Mouse (Mus musculus) thymus, adult 2 months (tissue): ENCODE data around the gene Rab6b. TPM values are rescaled to one million over a fixed set of nuclear protein-coding genes. Genes with fewer than 3 reads are reported as not detected.
"Not testable (repeated sequence)": the region's sequence is repeated elsewhere in the genome, so short reads cannot be mapped to it uniquely, and the experiment has no call there.

Experiments
- DNase-seq: peaks from one replicate; pipeline ENCODE4 v3.0.0; 2021
- H3K27ac ChIP-seq: fragments of 200-500 bp; 2 replicates; pipeline ENCODE4 v1.5.1; 2012; ENCODE audit warnings: low read length, control low read depth; ENCODE audit not compliant: control insufficient read depth, insufficient read depth
- H3K27me3 ChIP-seq: fragments of 200-500 bp; 2 replicates; pipeline ENCODE4 v1.6.1; 2012; ENCODE audit warnings: mild to moderate bottlenecking, low read length, moderate library complexity, mixed read lengths; ENCODE audit not compliant: control insufficient read depth, insufficient read depth
- H3K36me3 ChIP-seq: fragments of 200-500 bp; 2 replicates; pipeline ENCODE4 v1.6.1; 2012; ENCODE audit warnings: mild to moderate bottlenecking, low read length, moderate library complexity; ENCODE audit not compliant: control insufficient read depth, insufficient read depth
- H3K4me1 ChIP-seq: fragments of 200-500 bp; replicated peaks from 2 replicates; pipeline ENCODE4 v1.6.1; 2012; ENCODE audit warnings: low read length; ENCODE audit not compliant: control insufficient read depth, insufficient read depth
- H3K4me3 ChIP-seq: fragments of 200-500 bp; 2 replicates; pipeline ENCODE4 v1.5.1; 2012; ENCODE audit warnings: mild to moderate bottlenecking, low read length, control low read depth, moderate library complexity; ENCODE audit not compliant: control insufficient read depth, insufficient read depth
- CTCF ChIP-seq: fragments of 200-500 bp; IDR thresholded peaks from 2 replicates; pipeline ENCODE4 v1.5.1; 2012; ENCODE audit warnings: mild to moderate bottlenecking, control low read depth, low read length, moderate library complexity, borderline replicate concordance; ENCODE audit not compliant: control insufficient read depth, poor library complexity, insufficient read depth; ENCODE audit errors: extremely low read depth
- POLR2A ChIP-seq: fragments of 200-500 bp; IDR thresholded peaks from 2 replicates; pipeline ENCODE4 v1.6.1; 2012; ENCODE audit warnings: mild to moderate bottlenecking, low read length, control low read depth, moderate library complexity; ENCODE audit not compliant: control insufficient read depth, poor library complexity, insufficient read depth; ENCODE audit errors: extremely low read depth
- WGBS: fragments of 180-500 bp; shearing (Covaris S2); methylation state at CpG from one replicate; pipeline ENCODE4 v1.1.7; 2018; 5-methylcytosine and 5-hydroxymethylcytosine counted together
- polyA plus RNA-seq: library from polyadenylated mRNA; depleted of rRNA; stranded (reverse); fragments of >200 nt; gene quantifications from 2 replicates; pipeline ENCODE4 v1.2.3, GENCODE M21; 2012

Rab6b gene
- polyA plus RNA-seq, 1 experiment = 4.7 TPM

DNA sequence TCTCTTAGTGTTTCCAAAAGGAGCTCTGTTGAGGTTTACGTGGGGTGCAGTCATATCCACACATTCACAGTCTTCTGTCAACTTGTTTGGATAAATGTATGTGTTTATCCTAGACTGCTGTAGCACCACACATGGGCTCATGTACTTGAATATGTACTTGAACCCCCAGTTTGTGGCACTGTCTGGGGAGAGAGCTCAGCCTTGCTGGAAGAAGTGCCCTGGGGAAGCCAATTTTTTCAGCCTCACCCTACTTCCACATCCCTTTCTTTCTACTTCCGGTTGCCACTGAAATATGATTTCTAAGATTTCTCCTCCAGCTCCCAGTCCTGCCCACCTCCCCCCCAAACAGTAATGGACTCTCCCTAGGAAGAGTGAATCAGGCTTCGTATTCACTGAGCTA lies 17.9 kb upstream of the Rab6b start:
- 72% methylated on average over 3 of the region's 3 CpGs for WGBS
- Histone ChIP-seq H3K27me3 (no peaks in the 10 kb centered on the region), H3K27ac (no peak overlapping the region), H3K36me3 (no peaks in the 10 kb centered on the region), H3K4me3 (no peak overlapping the region), H3K4me1 (peaks cover 4% of the 10 kb centered on the region; the same call in 1 of the 2 replicates)
- no peak for DNase-seq
- TF ChIP-seq POLR2A (no peak), CTCF (no peak)

DNA sequence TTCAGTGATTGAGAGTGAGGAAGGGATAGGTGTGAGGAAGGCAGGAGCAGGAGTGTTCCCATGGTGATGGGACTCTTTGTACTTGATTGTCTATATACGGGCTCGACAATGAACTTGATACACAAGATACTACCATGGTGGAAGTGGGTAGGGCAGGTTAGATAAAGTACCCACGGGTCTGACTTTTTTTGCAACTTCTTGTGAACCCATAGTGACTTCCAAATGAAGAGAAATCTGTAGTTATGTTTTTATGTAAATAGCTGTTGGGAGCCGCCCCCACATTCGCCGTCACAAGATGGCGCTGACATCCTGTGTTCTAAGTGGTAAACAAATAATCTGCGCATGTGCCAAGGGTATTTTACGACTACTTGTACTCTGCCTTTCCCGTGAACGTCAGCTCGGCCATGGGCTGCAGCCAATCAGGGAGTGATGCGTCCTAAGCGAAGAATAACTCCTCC lies 3.2 kb upstream of the Rab6b start:
- H3K4me3 ChIP-seq, H3K36me3 ChIP-seq, H3K27me3 ChIP-seq, DNase-seq: not testable (repeated sequence)
- H3K4me1 ChIP-seq = peaks cover 31% of the 10 kb centered on the region
- peak overlapping the region; percentile 88 for H3K27ac ChIP-seq
- 11% methylated on average over 8 of the region's 14 CpGs for WGBS

DNA sequence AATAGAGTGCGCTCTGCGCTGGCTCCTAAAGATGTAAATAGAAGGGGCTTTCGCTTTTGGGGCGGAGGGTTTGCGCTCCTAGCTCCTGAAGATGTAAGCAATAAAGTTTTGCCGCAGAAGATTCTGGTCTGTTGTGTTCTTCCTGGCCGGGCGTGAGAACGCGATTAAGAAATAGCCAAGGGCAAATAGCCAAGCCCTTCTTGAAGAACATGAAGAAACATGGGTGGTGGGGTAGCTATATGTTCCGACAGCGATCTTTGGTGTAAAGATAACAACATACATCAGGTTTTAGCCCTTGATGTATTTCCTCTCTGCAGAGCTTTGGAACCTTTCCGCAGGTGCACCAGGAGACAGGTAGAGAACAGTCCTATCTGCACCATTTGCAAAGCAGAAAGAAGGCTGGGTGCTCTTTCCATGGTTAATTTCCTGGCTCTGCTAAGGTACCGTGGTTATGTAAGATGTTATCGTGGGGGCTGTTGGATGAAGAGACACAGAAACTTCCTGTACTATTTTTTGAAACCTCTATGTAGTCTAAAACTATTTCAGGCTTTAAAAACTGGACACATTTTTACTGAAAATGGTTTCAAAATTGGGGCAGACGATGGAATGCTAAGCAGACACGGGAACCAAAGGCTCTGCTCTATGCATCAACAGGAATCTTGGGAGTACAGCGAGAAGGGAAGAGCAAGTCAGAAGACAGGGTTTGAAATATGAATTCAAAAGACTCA lies 2.5 kb upstream of the Rab6b start:
- DNase-seq = no peak
- H3K36me3 ChIP-seq = no peaks in the 10 kb centered on the region
- TF ChIP-seq POLR2A = no peak
- no peak for TF ChIP-seq CTCF
- H3K27ac ChIP-seq = peak overlapping the region; percentile 100
- H3K4me3 ChIP-seq = peak overlapping the region; percentile 70
- H3K4me1 ChIP-seq = peaks cover 34% of the 10 kb centered on the region
- no peaks in the 10 kb centered on the region for H3K27me3 ChIP-seq
- WGBS = 12% methylated on average over 18 of the region's 18 CpGs

DNA sequence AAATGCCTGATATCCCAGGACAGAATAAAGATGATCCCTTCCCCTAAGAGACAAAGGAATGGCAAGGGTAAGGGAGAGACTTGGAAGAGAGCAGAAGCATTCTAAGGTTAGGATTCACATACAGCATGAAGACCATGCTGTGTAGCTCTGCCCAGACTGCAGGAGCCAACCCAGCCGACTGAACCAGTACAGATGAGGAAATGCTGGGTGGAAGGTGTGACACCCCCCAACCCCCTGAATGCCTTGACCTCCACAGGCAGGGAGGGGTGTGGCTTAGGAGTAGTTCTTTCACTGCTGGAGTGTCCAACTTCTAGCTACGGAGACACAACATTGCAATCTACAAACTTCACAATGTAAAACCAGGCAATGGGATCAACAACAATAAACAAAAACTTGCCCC lies 1.7 kb upstream of the Rab6b start:
- H3K36me3 ChIP-seq = no peaks in the 10 kb centered on the region
- H3K27me3 ChIP-seq = no peaks in the 10 kb centered on the region
- TF ChIP-seq POLR2A (no peak), CTCF (no peak)
- WGBS = 46% methylated on average over 2 of the region's 2 CpGs
- peaks cover 34% of the 10 kb centered on the region for H3K4me1 ChIP-seq
- no peak for DNase-seq
- H3K4me3 ChIP-seq = no peak overlapping the region
- H3K27ac ChIP-seq = peak overlapping the region; percentile 31

DNA sequence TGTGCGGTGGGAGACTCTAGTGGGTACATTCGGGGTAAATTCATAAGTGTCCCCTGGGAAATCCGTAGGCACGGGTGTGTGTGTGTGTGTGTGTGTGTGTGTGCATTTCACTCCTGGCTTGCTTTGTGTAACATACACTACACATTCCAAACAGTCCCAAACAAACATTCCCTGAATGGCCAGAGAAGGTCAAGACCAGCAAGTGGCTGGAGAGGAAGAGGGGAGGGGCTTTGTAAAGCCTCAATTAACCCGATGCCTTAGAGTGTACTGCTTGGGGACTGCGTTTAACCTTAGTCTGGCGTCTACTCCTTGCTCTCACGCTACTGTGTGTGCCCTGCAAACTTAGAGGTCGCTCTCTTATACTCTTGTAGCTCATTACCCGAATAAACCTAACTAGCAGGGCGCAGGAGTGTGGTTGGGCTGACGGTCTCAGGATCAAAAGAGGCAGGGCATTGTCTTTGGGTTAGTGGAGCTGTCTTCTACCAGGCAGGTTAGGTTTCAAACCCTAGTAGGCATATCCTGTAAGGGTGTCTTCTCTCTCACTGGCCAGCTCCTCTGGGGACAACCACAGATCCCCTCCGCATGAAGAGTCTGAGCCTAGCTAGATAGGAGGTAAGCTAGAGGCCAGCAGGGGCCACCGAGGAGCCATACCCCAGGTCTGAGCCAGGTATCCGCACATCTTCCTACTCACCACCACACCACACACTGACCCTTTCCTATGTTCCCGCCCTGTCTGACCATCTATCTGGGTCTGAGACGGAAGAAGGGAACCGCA lies 673 bp upstream of the Rab6b start:
- H3K27ac ChIP-seq = peak overlapping the region; percentile 40
- H3K27me3 ChIP-seq = no peaks in the 10 kb centered on the region
- DNase-seq = no peak
- WGBS = 27% methylated on average over 18 of the region's 18 CpGs
- TF ChIP-seq CTCF (no peak), POLR2A (no peak)
- peaks cover 34% of the 10 kb centered on the region for H3K4me1 ChIP-seq
- H3K36me3 ChIP-seq = no peaks in the 10 kb centered on the region
- H3K4me3 ChIP-seq = peak overlapping the region; percentile 92

DNA sequence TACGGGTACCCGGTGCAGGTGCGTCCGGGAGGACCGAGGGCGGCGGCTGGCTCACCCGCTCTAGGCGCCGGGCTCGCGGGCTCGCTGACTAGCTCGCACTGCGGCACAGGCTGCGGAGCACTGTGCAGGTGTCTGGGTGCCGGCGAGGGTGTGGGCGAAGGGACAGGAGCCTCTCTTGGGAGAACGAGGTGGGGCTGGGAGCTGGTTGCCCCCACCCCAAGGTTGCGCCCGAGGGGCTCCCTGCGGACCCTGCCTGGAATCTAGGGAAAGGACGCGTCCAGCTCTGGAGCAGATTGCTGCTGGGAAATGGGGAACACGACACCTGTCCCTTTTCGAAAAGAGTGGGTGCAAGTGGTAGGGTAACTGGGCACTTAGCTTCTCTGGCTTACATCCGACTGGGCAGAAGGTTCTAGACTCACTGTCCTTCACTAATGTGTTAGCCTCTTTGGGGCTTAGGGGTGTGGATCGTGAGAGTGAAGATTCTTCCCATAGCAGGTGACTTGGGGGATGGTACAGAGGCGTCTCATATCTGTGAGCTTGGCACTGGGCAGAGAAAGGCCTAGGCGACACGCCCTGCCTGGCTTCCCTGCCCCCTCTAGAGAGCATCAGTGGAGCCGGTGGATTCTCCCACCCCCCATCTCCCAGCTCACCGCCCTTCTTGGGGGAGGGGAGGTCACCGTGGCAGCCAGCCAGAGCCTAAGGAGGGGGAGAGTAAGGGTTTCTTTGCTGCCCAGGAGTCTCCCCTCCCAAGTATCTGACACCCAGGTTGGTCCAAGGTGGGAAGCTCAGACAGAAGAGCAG lies 1.1 kb downstream of the Rab6b start:
- Histone ChIP-seq H3K27ac (no peak overlapping the region), H3K36me3 (no peaks in the 10 kb centered on the region), H3K4me3 (peak overlapping the region; percentile 92), H3K27me3 (no peaks in the 10 kb centered on the region), H3K4me1 (peaks cover 31% of the 10 kb centered on the region)
- no peak for TF ChIP-seq POLR2A
- DNase-seq = peak; percentile 19
- WGBS = 8% methylated on average over 35 of the region's 35 CpGs
